Mouse (Mus musculus) cortical plate, adult 2 months (tissue): Measurements from ENCODE around the gene Ifng. TPM values are rescaled to one million over a fixed set of nuclear protein-coding genes. Genes with fewer than 3 reads are reported as not detected.

Experiments used
- H3K27ac ChIP-seq: fragments of 200-500 bp; 2 replicates; pipeline ENCODE4 v1.5.1; 2012; ENCODE audit warnings: low read length, control low read depth, inconsistent platforms; ENCODE audit not compliant: insufficient read depth
- H3K4me1 ChIP-seq: fragments of 200-500 bp; 2 replicates; pipeline ENCODE4 v1.6.1; 2011; ENCODE audit warnings: low read length; ENCODE audit not compliant: control insufficient read depth, insufficient read depth
- H3K4me3 ChIP-seq: fragments of 200-500 bp; 2 replicates; pipeline ENCODE4 v1.5.1; 2011; ENCODE audit warnings: mild to moderate bottlenecking, low read length, control low read depth; ENCODE audit not compliant: insufficient read depth
- CTCF ChIP-seq: fragments of 200-500 bp; IDR thresholded peaks from 2 replicates; pipeline ENCODE4 v1.5.1; 2011; ENCODE audit warnings: mild to moderate bottlenecking, control low read depth, low read length; ENCODE audit not compliant: insufficient read depth; ENCODE audit errors: extremely low read depth
- POLR2A ChIP-seq: fragments of 200-500 bp; IDR thresholded peaks from 2 replicates; pipeline ENCODE4 v1.6.1; 2011; ENCODE audit warnings: mild to moderate bottlenecking, low read length, control low read depth; ENCODE audit not compliant: insufficient read depth; ENCODE audit errors: extremely low read depth
- polyA plus RNA-seq: library from polyadenylated mRNA; depleted of rRNA; stranded (reverse); fragments of >200 nt; gene quantifications from 2 replicates; pipeline ENCODE4 v1.2.3, GENCODE M21; 2012; rRNA removed

The Ifng gene
- polyA plus RNA-seq, 1 experiment = not detected

- TF ChIP-seq CTCF (no peak), POLR2A (no peak)
- no peaks in the 10 kb centered on the region for H3K4me1 ChIP-seq
- H3K27ac ChIP-seq = no peak overlapping the region
- no peak overlapping the region for H3K4me3 ChIP-seq
Measured at GRCm38 (mm10) chr10:118477297-118477696, 36.5 kb downstream of the Ifng start.

GRCm38 (mm10) chr10:118479244-118479643 is 38.4 kb downstream of the Ifng start:
- Histone ChIP-seq H3K27ac (no peak overlapping the region), H3K4me3 (no peak overlapping the region), H3K4me1 (no peaks in the 10 kb centered on the region)
- TF ChIP-seq CTCF = no peak

GRCm38 (mm10) chr10:118480118-118480517 is 39.3 kb downstream of the Ifng start:
- Histone ChIP-seq H3K4me3 (no peak overlapping the region), H3K4me1 (no peaks in the 10 kb centered on the region), H3K27ac (no peak overlapping the region)
- TF ChIP-seq POLR2A = no peak

- no peak for TF ChIP-seq CTCF
- no peak for TF ChIP-seq POLR2A
Measured at GRCm38 (mm10) chr10:118480793-118481192, 39.9 kb downstream of the Ifng start.

GRCm38 (mm10) chr10:118494109-118494508 is 53.3 kb downstream of the Ifng start:
- H3K27ac ChIP-seq = no peak overlapping the region
- TF ChIP-seq CTCF (no peak), POLR2A (no peak)
- H3K4me3 ChIP-seq = no peak overlapping the region
- H3K4me1 ChIP-seq = no peaks in the 10 kb centered on the region

More at GRCm38 (mm10) chr10:118480793-118481192, 39.9 kb downstream of the Ifng start:
- Histone ChIP-seq H3K4me3 (no peak overlapping the region), H3K27ac (no peak overlapping the region), H3K4me1 (no peaks in the 10 kb centered on the region)

GRCm38 (mm10) chr10:118495362-118495761 is 54.5 kb downstream of the Ifng start:
- H3K4me1 ChIP-seq = no peaks in the 10 kb centered on the region
- H3K4me3 ChIP-seq = no peak overlapping the region
- TF ChIP-seq POLR2A (no peak), CTCF (no peak)
- no peak overlapping the region for H3K27ac ChIP-seq

Other genes starting within 250 kb of the Ifng start
- gene Il22, start 236.1 kb upstream of the Ifng start, polyA plus RNA-seq = 0.15 and 0.29 TPM in 2 replicates
- 0.08 TPM in 1 of 2 replicates, not detected in the other for gene Gm32717, start 200.3 kb upstream of the Ifng start, polyA plus RNA-seq
- 0.08 TPM in 1 of 2 replicates, not detected in the other for gene Gm32802, start 182.4 kb upstream of the Ifng start, polyA plus RNA-seq
- gene Iltifb, start 146.0 kb upstream of the Ifng start, polyA plus RNA-seq = 0.23 and 0.32 TPM in 2 replicates
- not detected in 2 replicates for gene Gm9040, start 114.1 kb upstream of the Ifng start, polyA plus RNA-seq
- not detected in 2 replicates for gene Gm9044, start 108.6 kb upstream of the Ifng start, polyA plus RNA-seq
- gene Gm9045, start 103.2 kb upstream of the Ifng start, polyA plus RNA-seq = 0.04 and 0.08 TPM in 2 replicates
- gene Gm9046, start 97.8 kb upstream of the Ifng start, polyA plus RNA-seq = not detected in 2 replicates
- not detected in 2 replicates for gene Gm9048, start 92.4 kb upstream of the Ifng start, polyA plus RNA-seq
- 0.04 and 0.08 TPM in 2 replicates for gene Gm9049, start 86.9 kb upstream of the Ifng start, polyA plus RNA-seq